Mouse (Mus musculus): Measurements from ENCODE around the gene Ubxn6.

The Ubxn6 gene

DNA sequence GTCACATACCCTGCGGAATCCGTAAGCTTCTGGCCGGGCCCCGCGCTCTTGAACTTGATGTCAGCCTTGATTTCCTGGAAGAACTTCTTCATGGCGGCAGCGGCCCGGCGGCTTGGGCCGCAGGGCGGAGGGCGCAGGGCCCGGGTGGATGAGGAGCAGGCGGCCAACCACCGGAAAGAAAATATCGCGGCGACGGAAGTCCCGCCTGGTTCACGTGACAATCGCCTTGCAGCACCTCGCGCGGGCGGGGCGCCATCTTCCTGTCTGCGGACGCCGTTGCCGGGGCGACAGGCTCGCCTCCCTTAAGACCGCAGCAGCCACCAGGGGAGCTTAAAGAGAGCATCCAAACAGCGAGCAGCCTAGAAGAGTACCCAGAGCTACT lies at the start of gene Ubxn6:
Gene Ubxn6 (minus strand): TSS at position 202 of the 382 bp plus-strand sequence.
- under 1% methylated on average over 35 of the region's 35 CpGs for WGBS

DNA sequence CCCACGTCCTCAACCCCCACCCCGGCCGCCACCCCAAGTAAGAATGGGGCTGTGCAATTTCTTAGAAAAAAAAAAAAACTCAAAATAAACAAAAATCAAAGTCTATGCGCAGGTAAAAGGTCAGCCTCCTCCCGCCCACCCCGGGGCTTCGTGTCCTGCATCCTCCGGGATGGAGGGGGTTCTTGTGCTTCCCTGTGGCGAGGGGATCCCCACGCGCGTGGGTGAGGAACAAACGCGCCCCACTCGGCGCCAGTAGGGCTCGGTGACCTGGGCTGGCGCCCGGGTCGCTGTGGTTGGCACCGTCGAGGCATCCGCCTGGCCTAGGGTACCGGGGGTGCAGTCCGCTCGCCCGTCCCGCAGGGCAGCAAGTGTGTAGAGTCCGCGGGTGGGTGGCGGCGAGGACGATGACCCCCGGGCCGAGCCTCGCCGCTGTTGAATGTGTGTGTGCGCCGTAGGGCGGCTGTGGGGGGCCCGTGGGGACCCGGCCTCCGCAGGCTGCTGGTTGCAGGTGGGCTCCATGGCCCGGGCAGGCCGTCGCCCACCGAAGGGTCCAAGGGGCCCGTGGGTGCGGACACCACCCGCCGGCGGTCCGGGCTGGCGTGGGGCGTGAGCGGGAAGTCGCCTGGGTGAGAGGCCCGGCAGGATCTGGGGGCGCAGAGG lies 49.0 kb upstream of the Ubxn6 start:
- WGBS: 63% methylated on average over 59 of the region's 59 CpGs

DNA sequence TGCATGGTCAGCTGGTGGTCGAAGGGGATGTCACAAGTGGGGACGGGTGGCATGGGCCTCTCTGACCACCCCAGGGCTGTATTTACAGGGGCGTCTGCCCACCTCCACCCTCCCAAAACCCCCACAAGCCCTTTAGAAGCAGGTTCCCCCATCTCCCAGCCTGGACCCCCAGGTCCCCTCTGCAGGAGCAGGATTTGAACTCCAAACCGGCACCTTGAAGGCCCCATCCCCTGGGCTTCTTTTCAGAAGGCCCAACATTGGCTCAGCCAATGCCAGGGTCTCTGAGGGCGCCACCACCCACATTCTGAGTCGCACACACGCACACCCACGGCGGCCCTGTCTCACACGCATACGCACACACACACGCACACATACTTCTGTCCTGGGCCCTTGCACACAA lies 48.3 kb upstream of the Ubxn6 start:
- WGBS: 91% methylated on average over 12 of the region's 12 CpGs

DNA sequence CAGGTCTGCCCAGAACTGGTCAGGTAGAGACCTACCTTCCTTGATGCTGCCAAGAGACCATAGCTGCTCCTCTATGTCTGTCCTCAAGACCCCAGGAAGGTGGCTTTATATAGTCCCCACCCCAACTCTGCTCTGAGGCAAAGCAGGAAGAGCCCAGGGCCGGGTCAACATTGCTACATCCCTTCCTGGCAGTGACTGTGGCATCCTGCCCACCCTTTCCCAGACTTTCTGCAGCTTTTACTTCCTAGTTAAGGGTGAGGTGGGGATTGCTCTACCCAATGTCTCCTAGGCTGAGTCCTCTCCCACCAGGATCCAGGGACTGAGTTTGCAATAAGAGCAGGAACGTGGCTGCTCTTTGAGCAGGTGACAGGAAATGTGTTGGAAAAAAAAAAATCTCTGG lies 47.0 kb upstream of the Ubxn6 start, which contains the start of gene Lrg1:
Gene Lrg1 (minus strand): TSS at position 176 of the 400 bp plus-strand sequence.
- WGBS: 60% methylated on average over 2 of the region's 2 CpGs

DNA sequence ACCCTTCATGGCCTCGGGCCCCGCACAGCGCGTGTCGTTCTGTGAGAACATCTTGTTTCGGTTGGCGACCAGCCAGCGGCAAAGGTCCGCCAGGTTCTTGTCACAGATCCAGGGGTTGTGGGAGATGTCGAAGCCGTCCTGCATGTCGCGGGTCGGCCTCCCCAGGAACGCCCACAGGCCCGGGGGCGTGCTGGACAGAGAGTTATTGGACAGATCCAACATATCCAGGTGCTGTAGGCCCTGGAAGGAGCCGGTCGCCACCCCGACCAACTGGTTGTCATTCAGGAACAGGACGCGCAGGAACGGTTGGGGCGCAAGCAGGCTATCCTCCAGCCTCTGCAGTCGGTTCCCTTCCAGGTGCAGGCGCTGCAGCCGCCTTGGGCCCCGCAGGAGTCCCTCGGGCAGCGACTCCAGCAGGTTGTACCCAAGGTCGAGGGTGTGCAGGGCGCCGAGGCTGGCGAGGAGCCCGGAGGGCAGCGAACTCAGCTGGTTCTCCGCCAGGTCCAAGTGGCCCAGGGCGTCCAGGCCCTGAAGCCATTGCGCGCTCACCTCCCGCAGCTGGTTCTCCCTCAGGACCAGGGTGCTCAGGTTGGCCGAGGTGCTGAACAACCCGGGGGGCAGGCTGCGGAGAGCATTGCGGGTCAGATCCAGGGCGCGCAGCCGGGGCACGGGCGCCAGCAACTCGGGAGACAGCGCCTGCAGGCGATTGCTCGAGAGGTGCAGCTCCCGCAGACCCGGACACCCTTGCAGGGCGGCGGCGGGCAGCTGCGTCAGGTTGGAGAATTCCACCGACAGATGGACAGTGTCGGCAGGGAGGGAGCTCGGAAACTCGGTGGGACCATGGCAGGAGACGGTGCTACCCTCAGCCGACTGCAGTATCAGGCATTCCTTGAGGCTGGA lies 45.4 kb upstream of the Ubxn6 start:
- WGBS: 7% methylated on average over 66 of the region's 66 CpGs

DNA sequence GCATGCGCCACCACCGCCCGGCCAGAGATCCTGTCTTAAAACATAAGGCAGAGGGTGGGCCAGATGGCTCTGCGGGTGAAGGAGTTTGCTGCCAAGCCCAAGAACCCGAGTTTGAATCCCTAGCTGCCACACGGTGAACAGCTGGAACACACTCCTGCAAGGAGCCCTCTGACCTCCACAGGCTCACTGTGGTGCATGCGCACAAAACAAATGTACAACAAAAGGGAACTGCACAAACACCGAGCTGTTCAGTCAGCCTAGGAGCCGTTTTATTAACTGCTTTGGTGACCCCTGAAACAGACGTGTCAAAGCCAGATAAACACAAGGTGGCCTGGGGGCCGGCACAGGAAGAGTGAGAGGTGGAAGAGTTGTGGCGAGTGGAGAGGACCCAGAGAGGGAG lies 44.6 kb upstream of the Ubxn6 start:
- 53% methylated on average over 12 of the region's 12 CpGs for WGBS

DNA sequence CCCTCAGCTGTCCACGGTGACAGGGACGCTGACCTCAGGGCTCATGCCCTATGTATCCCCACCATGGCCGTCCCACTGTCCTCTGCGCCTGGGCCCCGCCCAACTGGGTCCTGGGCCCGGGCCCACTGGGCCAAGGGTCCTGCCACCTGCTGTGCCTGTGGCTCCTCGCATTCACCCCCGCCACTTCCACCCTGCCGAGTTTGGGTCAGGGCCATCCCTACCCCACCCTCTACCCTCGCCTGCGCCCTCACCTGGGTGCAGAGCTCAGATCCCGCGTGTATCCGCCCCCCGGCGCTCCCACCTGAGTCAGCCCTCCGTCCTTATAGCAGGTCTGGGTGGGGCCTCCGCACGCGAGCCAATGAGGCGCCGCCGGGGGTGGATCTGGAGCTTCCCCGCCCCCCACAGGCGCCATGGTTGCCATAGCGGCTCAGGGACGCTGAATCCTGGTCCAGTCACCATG lies 42.5 kb upstream of the Ubxn6 start, which contains the start of gene Plin5:
Gene Plin5 (minus strand): TSS at position 346 of the 460 bp plus-strand sequence.
- WGBS: under 1% methylated on average over 27 of the region's 27 CpGs

DNA sequence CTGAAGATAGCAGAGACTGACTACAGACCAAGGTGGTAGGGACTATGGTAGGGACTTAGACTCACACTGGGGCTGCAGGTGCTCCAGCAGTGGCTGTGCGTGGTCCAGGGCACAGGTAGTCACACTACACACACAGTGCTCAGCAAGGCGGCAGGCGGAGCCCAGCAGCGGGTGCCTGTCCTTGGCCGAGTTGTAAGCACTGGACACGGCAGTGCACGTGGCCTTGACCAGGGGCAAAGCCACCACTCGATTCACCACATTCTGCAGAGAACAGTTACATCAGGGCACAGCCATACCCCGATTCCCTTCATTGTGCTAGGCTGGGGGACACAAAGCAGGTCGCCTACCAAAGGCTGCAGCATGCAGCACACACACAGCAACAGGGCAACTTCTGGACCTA lies 41.4 kb upstream of the Ubxn6 start:
- WGBS: 76% methylated on average over 10 of the region's 10 CpGs

DNA sequence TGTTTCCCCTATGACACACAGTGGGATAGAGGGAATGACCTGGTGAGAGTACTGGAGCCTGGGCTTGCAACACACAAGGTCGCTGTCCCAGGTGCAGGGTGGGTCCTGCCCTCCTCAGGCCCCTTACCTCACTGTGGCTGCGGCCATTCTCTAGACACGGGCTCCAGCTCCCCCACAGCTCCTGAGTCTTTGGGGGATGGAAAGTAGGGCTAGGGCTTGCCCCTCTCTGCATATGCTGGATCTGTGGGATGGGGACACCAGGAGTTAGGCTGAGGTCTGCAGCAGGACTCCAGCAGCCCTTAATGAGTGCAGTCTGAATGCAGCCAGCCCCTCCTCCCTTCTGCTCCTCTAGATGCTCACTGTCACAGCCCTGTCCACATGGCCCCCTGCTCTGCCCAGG lies 37.9 kb upstream of the Ubxn6 start:
- 84% methylated on average over 3 of the region's 3 CpGs for WGBS

DNA sequence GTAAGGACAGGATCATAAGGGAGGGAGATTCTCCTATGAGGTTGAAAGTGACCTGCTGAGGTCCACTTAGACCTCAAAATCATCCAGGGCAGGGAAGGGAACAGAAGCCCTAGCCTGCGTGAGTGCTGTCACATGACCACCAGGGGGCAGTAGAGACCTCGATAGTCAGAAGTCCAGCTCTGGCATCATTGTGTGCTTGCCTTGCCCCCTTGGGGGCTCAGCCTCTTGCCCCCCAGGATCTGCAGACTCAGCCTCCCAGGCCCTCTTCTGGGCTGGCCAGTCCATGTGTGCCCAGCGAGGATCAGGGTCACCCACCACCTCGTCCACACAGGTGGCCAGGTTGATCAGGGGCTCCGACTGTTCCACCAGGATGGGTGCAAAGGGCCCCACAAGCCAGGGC lies 37.0 kb upstream of the Ubxn6 start:
- 50% methylated on average over 5 of the region's 5 CpGs for WGBS

DNA sequence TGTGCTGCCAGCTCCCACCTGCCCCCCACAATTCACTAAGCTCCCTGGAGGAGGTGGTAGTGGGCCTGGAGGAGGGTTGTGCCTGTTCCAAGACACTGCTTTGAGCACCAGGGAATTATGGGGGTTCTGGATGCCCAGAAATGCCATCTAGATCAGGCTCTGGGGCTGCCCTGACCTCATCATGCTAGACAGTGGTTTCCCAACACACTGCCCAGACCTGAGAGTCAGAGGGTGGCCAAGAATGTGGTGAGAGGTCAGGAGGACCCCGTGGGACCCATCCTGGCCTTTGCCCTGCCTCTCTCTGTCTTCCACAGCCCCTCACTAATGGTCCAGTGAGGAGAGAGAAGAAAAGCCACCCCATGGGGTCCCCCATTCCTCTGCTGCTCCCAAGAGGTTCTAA lies 36.2 kb upstream of the Ubxn6 start:
- 64% methylated on average over 1 of the region's 1 CpGs for WGBS

DNA sequence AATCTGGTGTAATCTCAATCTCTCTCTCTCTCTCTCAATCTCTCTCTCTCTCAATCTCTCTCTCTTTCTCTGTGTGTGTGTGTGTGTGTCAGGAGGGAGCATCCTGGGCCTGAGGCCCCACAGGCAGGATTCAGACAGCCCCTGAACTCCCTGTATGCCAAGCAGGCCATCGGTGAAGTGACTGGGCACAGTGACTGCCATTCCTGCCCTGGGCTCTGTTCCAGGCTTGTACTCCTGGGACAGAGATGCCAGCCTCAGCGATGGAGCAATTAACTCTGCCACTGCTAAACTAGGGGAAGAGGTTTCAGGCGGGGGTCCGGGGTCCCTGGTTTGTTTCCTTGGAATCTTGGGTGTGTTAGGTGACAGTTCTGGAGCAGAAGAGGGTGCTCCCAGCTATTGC lies 35.7 kb upstream of the Ubxn6 start:
- WGBS: 50% methylated on average over 4 of the region's 4 CpGs

DNA sequence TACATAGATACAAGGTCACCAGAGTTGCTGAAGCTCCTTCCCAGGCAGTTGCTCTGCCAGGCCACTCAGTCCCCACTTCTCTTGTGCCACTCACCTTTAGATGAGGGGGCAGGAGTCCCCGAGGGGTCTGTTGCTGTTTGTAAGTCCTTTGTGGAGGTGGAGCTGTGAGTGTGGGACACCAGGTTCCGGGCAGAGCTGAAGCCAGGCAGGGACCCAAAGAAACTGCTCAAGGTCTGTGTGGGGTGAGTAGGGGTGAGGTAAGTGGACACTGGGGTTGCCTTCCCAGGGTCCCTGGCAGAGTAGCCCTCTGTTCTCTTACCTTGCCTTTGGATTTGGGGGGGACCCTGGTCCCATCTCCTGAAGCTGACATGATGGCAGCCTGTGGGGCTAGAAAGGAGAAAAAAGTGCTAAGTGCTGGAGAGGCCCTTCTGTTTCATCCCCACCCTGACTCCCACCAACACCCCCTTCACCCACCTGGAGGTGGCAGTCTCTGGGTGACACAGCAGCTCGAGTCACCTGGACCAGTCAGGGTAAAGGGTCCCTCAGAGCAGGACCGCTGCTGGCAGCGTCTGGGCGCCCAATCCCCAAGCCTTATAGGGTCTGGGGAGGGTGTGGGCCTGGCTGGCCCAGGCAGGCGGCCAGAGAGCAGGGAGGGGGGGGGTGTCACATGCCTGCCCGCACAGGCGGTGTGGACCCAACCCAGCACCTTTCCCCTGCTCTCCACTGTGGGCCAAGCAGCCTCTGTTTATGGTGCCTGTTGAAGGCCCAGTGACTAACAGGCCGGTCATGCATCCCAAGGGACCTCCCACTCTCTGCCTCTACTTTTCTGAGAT lies 34.6 kb upstream of the Ubxn6 start, which contains the start of gene Plin4:
Gene Plin4 (minus strand): TSS at position 585 of the 833 bp plus-strand sequence.
- WGBS: 50% methylated on average over 10 of the region's 10 CpGs

DNA sequence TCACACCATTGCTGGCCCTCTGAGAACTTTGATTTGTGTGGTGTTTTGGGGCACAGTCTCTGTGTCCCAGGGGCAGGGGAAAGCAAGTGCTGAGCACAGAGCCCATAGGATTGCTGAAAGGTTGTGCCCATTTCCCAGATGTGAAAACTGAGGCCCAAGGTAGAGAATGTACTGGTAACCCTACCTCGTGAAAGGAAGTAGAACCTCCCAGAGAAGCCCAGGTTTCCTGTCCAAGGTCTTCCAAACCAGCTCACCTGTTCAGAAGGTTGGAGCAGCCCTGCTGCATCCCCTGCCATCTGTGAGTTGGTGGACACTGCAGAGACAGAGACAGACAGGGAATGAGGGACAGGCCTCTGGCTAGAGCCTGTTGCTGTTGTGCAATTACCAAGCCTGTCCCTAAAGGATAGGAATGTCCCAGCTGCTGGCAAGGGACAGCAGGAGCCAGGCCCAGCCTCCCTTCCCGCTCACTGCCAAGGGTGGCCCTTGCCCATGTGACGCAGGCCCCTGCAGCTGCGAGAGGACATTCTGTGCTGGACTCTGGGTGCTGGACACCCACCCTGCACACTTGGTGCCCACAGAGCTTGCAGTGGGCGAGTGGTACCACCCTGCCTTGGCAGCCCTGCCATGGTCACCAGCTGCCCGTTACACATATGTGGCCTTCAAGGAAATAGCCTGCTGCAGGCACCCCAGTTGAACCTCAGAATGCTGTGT lies 33.7 kb upstream of the Ubxn6 start:
- 49% methylated on average over 6 of the region's 6 CpGs for WGBS

DNA sequence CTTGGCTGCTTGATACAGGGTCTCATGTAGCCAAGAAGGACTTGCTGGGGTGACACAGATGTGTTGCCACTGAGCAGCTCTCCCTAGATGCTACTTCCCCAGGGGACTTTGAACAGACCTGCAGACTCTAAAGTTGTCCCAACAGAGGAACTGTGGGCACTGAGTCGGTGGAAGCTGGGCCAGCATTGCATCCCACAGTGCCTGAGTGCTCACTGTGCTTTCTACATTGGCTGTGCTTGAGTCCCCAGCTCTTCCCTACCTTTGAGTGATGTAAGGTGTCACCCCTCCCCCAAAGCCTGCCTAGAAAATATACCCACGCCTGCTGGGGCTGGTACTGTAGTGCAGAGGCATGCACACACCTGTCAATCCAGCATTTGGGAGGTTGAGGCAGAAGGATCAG lies 32.9 kb upstream of the Ubxn6 start:
- 59% methylated on average over 2 of the region's 2 CpGs for WGBS

DNA sequence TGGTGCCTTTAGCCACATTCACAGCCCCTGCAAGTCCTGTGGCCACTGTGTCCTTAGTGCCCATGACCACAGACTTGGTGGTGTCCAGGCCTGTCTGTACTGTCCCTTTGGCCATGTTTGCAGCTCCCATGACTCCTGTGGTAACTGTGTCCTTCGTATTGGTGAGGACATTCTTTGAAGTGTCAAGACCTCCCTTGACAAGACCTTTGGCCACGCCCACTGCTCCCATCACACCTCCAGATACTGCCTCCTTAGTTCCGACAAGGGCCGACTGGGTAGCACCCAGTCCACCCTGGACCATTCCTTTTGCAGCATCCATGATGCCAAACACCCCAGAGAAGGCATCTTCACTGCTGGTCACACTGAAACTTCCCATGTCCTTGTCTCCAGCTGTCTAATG lies 32.2 kb upstream of the Ubxn6 start:
- WGBS: 85% methylated on average over 4 of the region's 4 CpGs

DNA sequence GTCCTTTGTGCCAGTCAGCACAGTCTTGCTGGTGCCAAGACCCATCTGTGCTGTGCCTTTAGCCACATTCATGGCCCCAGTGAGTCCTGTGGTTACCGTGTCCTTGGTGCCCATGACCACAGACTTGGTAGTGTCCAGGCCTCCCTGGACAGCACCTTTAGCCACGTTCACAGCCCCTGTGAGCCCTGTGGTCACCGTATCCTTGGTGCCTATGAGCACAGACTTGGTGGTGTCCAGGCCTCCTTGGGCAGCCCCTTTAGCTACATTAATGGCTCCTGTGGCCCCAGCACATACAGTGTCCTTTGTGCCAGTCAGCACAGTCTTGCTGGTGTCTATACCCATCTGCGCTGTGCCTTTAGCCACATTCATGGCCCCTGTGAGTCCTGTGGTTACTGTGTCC lies 31.6 kb upstream of the Ubxn6 start:
- 92% methylated on average over 4 of the region's 4 CpGs for WGBS

DNA sequence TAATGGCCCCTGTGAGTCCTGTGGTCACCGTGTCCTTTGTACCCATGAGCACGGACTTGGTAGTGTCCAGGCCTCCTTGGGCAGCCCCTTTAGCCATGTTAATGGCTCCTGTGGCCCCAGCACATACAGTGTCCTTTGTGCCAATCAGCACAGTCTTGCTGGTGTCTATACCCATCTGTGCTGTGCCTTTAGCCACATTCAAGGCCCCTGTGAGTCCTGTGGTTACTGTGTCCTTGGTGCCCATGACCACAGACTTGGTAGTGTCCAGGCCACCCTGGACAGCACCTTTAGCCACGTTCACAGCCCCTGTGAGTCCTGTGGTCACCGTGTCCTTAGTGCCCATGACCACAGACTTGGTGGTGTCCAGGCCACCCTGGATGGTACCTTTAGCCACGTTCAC lies 30.0 kb upstream of the Ubxn6 start:
- 90% methylated on average over 3 of the region's 5 CpGs for WGBS

DNA sequence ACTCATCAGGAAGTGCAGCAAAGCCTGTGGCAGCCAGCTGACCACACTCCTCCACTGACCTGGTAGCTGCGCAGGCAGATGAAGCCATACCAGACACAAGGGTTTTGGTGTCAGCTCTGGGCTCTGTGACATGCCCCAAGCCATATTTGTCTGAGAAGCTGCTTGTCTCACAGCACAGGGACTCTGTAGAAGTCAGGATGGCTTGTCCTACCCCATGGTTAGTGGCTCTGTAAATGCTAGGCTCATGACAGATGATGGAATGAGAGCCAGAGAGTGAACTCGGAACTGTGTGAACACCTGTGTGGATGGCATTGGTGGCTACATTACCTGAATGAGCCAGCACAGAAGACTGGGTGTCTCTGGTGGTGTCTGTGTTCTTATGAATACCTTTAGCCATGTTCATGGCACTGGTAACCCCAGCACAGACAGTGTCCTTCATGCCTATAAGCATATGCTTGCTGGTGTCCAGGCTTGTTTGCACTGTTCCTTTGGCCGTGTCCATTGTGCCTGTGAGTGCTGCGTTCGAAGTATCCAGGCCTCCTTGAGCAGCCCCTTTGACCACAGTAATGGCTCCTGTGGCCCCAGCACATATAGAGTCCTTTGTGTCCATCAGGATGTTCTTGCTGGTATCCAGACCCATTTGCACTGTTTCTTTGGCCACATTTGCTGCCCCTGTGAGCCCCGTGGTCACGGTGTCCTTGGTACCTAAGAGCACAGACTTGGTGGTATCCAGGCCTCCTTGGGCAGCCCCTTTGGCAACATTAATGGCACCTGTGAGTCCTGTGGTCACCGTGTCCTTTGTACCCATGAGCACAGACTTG lies 28.8 kb upstream of the Ubxn6 start:
- WGBS: 96% methylated on average over 8 of the region's 8 CpGs

DNA sequence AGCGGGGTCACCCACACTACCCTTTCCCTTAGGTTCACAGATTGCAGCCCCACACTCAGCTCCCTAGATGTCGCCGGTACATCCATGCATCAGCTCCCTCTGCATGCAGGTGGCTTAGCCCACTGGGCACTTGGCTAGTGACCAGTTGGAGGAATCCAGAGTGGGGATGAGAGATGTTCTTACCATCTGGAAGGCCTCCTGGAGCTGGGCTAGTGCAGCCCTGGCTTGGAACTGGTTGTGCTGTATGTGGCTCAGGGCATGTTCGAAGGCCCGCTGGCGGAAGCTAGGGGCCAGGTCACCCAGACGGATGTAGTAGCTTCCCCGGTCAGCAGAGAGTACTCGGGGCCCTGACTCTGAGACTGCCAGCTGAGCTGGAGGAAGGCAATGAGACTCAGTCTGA lies 28.1 kb upstream of the Ubxn6 start:
- 95% methylated on average over 9 of the region's 9 CpGs for WGBS
